Mouse (Mus musculus) large intestine, adult 2 months (tissue): ENCODE data around the gene Tiam1. TPM values are rescaled to one million over a fixed set of nuclear protein-coding genes. Genes with fewer than 3 reads are reported as not detected.

Experiments
- DNase-seq: peaks from one replicate; pipeline ENCODE4 v3.0.0-alpha.2; 2012; ENCODE audit warnings: low read depth, low spot score
- WGBS: fragments of 180-500 bp; shearing (Covaris S2); methylation state at CpG from one replicate; pipeline ENCODE4 v1.1.7; 2018; 5-methylcytosine and 5-hydroxymethylcytosine counted together
- polyA plus RNA-seq: library from polyadenylated mRNA; depleted of rRNA; stranded (reverse); fragments of >200 nt; gene quantifications from 2 replicates; pipeline ENCODE4 v1.2.3, GENCODE M21; 2012

Tiam1 gene
- polyA plus RNA-seq, 1 experiment = 2.8 TPM

GRCm38 (mm10) chr16:90022932-90023664 lies 120.5 kb downstream of the Tiam1 start:
- 67% methylated on average over 18 of the region's 18 CpGs for WGBS
- no peak for DNase-seq

- WGBS = 41% methylated on average over 4 of the region's 4 CpGs
- DNase-seq = no peak
Measured at GRCm38 (mm10) chr16:90016046-90016445, 127.5 kb downstream of the Tiam1 start.

GRCm38 (mm10) chr16:90014596-90014995 lies 129.0 kb downstream of the Tiam1 start:
- no peak for DNase-seq
- 81% methylated on average over 9 of the region's 9 CpGs for WGBS

DNA sequence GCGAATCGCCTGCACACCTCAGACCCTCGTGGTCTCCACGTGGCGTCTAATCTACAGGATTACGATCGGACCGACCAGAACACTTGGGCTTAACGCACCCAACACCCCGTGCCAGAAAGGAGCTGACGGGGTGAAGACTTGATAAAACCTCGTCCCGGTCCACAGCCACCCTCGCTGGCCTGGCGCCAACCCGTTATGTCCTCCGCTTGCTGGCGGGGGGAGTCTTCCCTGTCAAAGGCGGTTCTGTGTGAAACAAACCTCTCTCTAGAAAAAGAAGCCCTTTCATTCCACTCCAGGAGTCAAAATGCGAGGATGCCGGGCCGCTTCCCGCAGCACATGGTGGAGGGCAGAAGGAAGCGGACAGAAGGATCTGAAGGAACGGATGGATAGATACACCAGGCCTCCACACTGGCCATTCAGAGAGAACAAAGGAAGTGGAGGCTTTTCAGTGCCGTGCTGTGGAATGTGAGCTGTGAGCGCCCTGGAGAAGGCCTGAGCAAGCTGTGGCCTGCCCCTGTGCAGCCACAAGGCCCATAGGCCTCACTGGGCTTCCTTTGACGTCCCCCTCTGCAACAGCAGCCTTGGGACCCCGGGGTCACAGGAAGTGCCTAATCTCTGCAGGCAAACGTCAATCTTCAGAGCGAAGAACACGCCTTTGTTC lies 131.9 kb downstream of the Tiam1 start:
- 83% methylated on average over 32 of the region's 32 CpGs for WGBS
- DNase-seq = no peak

- no peak for DNase-seq
- WGBS = 90% methylated on average over 6 of the region's 6 CpGs
Measured at GRCm38 (mm10) chr16:90008504-90008903, 135.1 kb downstream of the Tiam1 start.

GRCm38 (mm10) chr16:90007391-90007977 lies 136.1 kb downstream of the Tiam1 start:
- WGBS = 83% methylated on average over 13 of the region's 13 CpGs
- no peak for DNase-seq

DNA sequence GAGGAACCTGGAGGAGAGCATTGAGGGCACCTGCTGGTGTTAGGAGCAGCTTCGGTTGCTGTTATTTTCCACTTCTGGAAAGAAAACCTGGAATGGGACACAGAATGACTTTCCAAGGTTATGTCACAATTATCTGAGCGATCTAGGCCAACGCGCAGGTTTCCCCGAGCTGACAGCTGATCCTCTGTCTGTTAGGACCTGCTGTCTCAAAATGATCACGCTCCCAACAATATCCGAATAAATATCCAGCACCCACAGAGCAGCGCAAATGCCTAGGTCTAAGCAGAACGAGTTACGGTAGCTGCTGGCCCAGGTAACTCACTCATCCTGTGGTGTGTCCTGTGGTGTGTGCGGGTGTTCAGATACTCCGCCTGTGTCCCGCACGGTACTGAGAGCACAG lies 140.0 kb downstream of the Tiam1 start:
- no peak for DNase-seq
- 98% methylated on average over 14 of the region's 14 CpGs for WGBS

- WGBS = 86% methylated on average over 7 of the region's 7 CpGs
- DNase-seq = no peak
Measured at GRCm38 (mm10) chr16:89995155-89995554, 148.4 kb downstream of the Tiam1 start.

DNA sequence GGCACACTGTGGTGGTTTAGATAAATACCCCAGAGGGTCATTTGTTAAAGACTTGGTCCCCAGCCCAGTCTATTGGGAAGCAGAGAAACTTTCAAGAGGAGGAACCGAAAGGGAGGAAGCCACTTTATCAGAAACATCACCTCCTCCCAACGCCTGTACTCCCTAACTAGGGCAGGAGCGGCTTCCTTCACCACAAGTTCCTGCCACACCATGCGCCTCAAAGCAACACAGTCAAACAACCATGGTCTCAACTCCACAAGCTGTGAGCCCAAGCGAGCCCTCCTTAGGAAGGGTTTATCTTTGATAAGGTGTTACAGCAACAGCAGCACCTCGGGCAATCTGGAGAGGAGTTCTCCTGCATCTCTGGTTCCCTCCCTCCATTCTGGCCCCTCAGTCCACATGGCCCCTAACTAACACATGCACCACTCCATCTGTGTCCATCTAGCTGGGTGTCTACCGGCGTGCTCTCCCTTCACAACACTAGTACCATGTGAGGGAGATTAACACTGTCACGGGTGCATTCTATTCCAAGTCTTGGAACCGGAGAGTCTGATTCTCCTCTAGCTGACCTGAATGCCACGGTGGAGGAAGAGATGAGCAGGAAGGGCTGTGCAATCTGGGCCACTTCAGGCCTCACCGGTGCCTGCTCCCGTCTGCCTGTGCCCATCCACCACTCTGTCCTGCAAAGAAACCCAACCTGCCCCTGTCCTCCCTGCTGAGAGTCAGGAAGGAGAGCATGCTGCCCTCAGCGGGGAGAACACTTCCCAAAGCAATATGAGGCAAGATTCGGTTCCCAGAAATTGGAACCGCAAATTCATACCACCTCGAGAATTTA lies 149.4 kb downstream of the Tiam1 start:
- WGBS = 81% methylated on average over 17 of the region's 17 CpGs
- DNase-seq = no peak

- no peak for DNase-seq
Measured at GRCm38 (mm10) chr16:89993506-89993905, 150.1 kb downstream of the Tiam1 start.

GRCm38 (mm10) chr16:89991701-89992152 lies 151.8 kb downstream of the Tiam1 start:
- no peak for DNase-seq

More at GRCm38 (mm10) chr16:89993506-89993905, 150.1 kb downstream of the Tiam1 start:
- 93% methylated on average over 4 of the region's 4 CpGs for WGBS

DNA sequence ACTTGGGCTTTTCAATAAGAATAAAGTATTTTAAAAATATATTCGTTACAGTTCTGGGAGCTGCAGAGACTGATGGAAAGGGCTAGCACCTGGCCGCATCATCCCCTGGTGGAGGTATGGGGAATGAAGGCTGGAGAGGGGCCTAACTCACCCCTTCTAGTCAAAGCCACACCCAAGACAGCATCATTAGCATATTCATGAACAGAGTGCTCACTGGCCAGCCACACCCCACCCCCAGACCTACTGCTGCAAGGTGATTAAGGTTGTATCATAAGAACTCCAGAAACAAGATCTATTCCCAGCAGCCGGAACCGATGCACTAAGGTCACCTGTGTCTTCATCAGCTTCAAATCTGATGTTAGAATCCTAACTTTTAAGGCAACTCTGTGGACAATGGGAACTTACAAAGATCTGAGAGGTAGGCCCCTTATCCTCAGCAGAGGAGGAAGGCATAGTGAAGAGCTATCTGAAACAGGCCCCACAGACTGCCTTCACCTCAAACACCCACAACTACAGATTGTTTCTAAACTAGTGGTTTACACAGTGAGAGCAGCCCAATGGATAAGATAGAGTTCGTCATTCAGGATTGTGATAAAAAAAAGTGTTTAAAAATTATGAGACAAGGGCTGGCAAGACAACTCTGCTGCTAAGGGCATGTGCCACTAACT lies 153.1 kb downstream of the Tiam1 start:
- DNase-seq = no peak
- WGBS = 87% methylated on average over 5 of the region's 5 CpGs

More at GRCm38 (mm10) chr16:89991701-89992152, 151.8 kb downstream of the Tiam1 start:
- 75% methylated on average over 12 of the region's 12 CpGs for WGBS

DNA sequence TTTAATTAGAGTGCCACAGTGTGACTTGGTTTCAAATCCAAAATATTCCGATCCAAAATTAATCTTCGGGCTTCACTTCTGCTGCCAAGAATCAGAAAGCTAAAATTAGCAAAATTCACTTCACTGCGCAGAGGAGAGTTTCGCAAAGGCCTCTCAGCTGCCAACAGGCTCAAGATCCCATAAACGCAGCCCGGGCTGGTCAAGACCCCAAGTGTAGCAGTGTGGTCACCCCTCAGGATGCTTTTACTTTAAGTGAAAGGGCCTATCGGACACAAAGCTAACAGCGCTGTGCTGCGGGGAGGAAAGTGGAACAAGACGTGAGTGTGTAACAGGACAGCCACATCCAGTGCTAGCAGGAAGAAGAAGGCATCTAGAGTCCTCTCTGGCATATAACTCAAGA lies 153.8 kb downstream of the Tiam1 start:
- WGBS = 83% methylated on average over 10 of the region's 10 CpGs
- DNase-seq = no peak

GRCm38 (mm10) chr16:89986672-89987362 lies 156.8 kb downstream of the Tiam1 start:
- no peak for DNase-seq
- 91% methylated on average over 18 of the region's 18 CpGs for WGBS

DNA sequence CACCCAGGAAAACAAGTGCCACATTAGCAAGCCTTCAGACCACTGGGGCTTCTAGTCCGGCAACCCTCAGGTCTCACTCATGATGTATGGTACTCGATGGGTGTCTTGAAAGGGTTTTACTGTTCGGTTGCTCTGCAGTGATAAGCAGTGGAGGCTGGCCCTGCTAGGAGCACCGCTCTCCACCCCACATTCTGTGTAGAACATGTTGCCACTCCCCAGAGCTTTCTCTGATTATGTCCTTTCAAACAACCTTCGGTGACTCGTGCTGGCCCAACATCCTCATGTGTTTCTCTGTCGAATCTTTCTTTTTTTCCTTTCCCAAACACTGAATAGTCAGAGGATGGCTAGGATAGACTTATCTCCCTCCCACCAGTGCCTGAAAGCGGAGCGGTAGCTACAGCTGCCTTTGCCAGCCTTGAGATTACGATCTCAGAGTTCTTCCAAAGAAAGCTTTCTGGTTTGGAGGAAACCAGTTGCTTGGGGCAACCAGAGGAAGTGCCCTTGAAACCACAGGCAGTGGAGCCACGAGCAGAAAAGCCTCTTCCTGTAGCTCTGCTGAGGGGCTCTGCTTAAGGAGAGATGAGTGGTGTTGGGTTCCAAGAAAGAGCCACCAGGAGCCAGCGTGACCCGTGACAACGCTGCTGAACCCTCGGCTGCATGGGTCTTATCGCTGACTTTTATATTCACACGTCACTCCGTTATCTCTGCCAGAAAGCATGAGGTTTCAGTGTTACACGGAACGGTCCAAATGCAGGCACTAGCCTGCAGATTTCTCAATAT lies 157.7 kb downstream of the Tiam1 start:
- 76% methylated on average over 20 of the region's 20 CpGs for WGBS
- no peak for DNase-seq

GRCm38 (mm10) chr16:89980075-89980744 lies 163.4 kb downstream of the Tiam1 start:
- WGBS = 85% methylated on average over 11 of the region's 11 CpGs
- DNase-seq = no peak

- DNase-seq = no peak
- whole genome bisulfite sequencing = 86% methylated on average over 9 of the region's 9 CpGs
Measured at GRCm38 (mm10) chr16:89975441-89975840, 168.1 kb downstream of the Tiam1 start.
